Mouse (Mus musculus) ovary, postnatal 36 days (tissue): ENCODE data around the gene Gm5728.
"Not testable (repeated sequence)": the region's sequence is repeated elsewhere in the genome, so short reads cannot be mapped to it uniquely, and the experiment has no call there.

Source experiments
- DNase-seq: peaks from one replicate; pipeline ENCODE4 v3.0.0; 2022; ENCODE audit warnings: low spot score, mixed read lengths

Gm5728 gene

DNA sequence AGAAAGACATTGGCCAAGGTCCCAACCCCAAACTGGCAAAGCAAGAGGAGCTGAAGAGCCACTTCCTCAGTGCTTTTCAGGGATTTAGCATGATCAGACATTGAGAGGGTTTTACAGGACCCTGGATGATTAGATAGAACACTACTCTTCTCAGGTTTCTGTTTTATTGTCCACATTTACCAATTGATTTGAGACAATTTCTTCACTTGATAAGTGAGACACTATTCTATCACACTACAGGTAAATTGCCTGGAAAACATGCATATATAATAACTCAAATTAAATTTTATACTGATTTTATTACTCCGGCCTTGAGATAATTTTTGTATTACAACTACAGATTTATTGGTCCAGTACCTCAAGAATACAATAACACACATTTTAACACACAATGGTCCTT, at the start of gene Gm5728:
Gm5728 (minus strand) TSS at position 101 of the 400 bp plus-strand sequence.
- DNase-seq: not testable (repeated sequence)

GRCm38 (mm10) chr7:20417642-20418041, 42.4 kb upstream of the Gm5728 start, which contains the start of gene Vmn1r100:
TSS of gene Vmn1r100 (plus strand) at chr7:20417942.
- not testable (repeated sequence) for DNase-seq

DNA sequence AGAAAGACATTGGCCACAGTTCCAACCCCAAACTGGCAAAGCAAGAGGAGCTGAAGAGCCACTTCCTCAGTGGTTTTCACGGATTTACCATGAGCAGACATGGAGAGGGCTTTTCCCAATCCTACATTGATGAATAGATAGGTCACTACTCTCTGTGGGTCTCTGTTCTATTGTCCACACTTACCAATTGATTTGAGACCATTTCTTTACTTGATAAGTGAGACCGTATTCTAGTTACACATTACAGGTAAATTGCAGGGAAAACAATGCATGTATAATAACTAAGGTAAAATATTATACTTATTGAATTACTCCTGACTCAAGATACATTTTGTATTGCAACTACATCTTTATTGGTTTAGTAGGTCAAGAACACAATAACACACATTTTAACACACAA, 41.2 kb downstream of the Gm5728 start, which contains the start of gene Gm4133:
Gm4133 (minus strand) TSS at position 101 of the 400 bp plus-strand sequence.
- DNase-seq: not testable (repeated sequence)
